In the genomic region with DNA sequence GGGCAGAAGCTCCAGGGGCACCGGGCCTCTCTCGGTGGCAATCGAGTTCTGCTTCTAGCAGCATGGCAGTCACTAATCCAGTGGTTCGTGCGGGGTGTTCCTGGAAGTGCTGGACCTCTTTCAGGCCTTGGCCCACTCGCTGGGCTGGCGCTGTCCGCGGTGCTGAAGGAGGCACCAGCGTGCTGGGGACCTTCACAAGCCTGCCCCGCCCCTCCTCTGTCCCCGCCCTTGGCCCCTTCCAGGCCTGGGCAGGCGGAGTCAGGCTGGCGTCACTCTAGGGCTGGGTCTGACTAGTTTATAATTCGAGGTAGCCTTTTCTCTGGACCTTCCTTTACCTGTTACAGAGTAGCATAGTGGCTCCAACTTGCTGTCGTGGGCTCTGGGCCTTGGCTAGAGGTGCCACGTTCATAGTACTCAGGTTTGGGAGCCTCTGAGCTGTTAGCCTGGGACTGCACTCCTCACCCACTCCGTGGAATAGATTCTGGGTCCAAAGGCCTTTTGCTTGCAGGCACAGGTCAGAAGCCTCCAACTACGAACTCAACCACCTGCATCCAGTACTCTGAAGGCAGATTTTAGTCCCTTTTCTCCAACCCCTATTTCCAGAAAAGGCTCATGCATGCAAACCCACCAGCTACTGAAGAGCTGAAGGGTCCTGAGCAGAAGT, we compare ENCODE assay signal across 9 mouse cellular contexts. TPM values are rescaled to one million over a fixed set of nuclear protein-coding genes. Genes with fewer than 3 reads are reported as not detected.
DNase-seq lines count a peak whose midpoint lies in the region; ATAC-seq and TF ChIP-seq lines count a peak whose summit lies in the region.
"Had no signal": no experiment of that assay in that cellular context is flagged by ENCODE, and none has a peak within 500 bp of the region (broad histone marks: within the 10 kb centered on the region; RNA-seq: fewer than 3 reads in every experiment).

A gene (minus strand): TSS at position 164 of the 664 bp plus-strand sequence.

- no peak within 1 kb of the TSS for H3K27ac ChIP-seq in CH12.LX (ENCODE audit: insufficient read depth, low read depth)
- H3K27ac ChIP-seq in hindbrain, embryonic 12.5 days, result no peak within 1 kb of the TSS

- in situ Hi-C loops in CH12.LX (cut with MboI; ENCODE audit: low pct_ligation_motif_present, low pct_unique_long_range_greater_than_20kb, low sequenced_read_pairs), result no loop called here

- ATAC-seq in hindbrain, embryonic 12.5 days (ENCODE audit: low FRiP score), result peak; percentile 63

- TF ChIP-seq RAD21 in CH12.LX (IDR thresholded peaks at IDR 0.05; ENCODE audit: low read depth, low read length), result no peak

- DNase-seq in CH12.LX (ENCODE audit: extremely low read depth) (peak; percentile 22), MN1 (ENCODE audit: low spot score) (no peak)
- peak; percentile 97 for DNase-seq in adrenal gland, postnatal 10 days
- DNase-seq in gastrocnemius, adult 18-20 months (ENCODE audit: low spot score), result peak; percentile 80
- peak; percentile 50 to 55 for DNase-seq in layer of hippocampus, postnatal 36 days
- DNase-seq in lung, postnatal 25 days (ENCODE audit: low spot score), result peak; percentile 78
- peak; percentile 35 for DNase-seq in spleen, adult 12 weeks (ENCODE audit: low spot score)

- H3K36me3 ChIP-seq in CH12.LX (replicated peaks in 1 of 2; ENCODE audit: control insufficient read depth in 1 of 2, insufficient read depth in 1 of 2, low read length in 1 of 2), result peaks cover 29 to 38% of the 10 kb centered on the region in 2 experiments
- H3K36me3 ChIP-seq in hindbrain, embryonic 12.5 days, result peaks cover 31% of the 10 kb centered on the region

- H3K4me2 ChIP-seq in CH12.LX (ENCODE audit: insufficient read depth, low read depth, poor library complexity, severe bottlenecking), result no peak within 1 kb of the TSS
- no peak within 1 kb of the TSS for H3K4me2 ChIP-seq in hindbrain, embryonic 12.5 days (replicated peaks)

- peaks cover 9% of the 10 kb centered on the region for H3K9me3 ChIP-seq in CH12.LX (replicated peaks; ENCODE audit: low read length)
- H3K9me3 ChIP-seq in hindbrain, embryonic 12.5 days (replicated peaks), result no peaks in the 10 kb centered on the region

- WGBS in hindbrain, embryonic 12.5 days, result 5% methylated on average over 19 of the region's 19 CpGs

- TF ChIP-seq EP300 in CH12.LX (IDR thresholded peaks at IDR 0.05; ENCODE audit: low read length), result no peak

- dilution Hi-C loops in CH12.LX (cut with MboI; ENCODE audit: extremely low pct_ligation_motif_present, extremely low pct_unique_long_range_greater_than_20kb, low sequenced_read_pairs), result no loop called here

- H3K4me1 ChIP-seq in CH12.LX (ENCODE audit: control insufficient read depth in 1 of 2, insufficient read depth in 2 of 2), result no peaks in the 10 kb centered on the region
- peaks cover 26% of the 10 kb centered on the region for H3K4me1 ChIP-seq in hindbrain, embryonic 12.5 days

- TF ChIP-seq CTCF in CH12.LX (conservative IDR thresholded peaks at IDR 0.05 in 1 of 2, IDR thresholded peaks at IDR 0.05 in 1 of 2; ENCODE audit: low read depth in 2 of 2, low read length in 2 of 2), result no peak

- no peak within 1 kb of the TSS for H3K9ac ChIP-seq in CH12.LX (ENCODE audit: insufficient read depth, low read depth)
- no peak within 1 kb of the TSS for H3K9ac ChIP-seq in hindbrain, embryonic 12.5 days

- no peak within 1 kb of the TSS for H3K4me3 ChIP-seq in CH12.LX (replicated peaks in 1 of 3; ENCODE audit: low read depth in 2 of 3, low read length in 2 of 3, poor library complexity in 1 of 3)
- peak within 1 kb of the TSS; percentile 12; the same call in 1 of the 2 replicates for H3K4me3 ChIP-seq in hindbrain, embryonic 12.5 days
- H3K4me3 ChIP-seq: erythroblast, embryonic 14.5 days had no signal

- peaks cover 2% of the 10 kb centered on the region for H3K27me3 ChIP-seq in CH12.LX (replicated peaks)
- H3K27me3 ChIP-seq in hindbrain, embryonic 12.5 days, result peaks cover 55% of the 10 kb centered on the region

- no peak for TF ChIP-seq POLR2A in CH12.LX (IDR thresholded peaks at IDR 0.05; ENCODE audit: low read depth, low read length)

- H3K79me2 ChIP-seq in CH12.LX (replicated peaks; ENCODE audit: control insufficient read depth, extremely low read depth, insufficient read depth, poor library complexity, severe bottlenecking), result no peaks in the 10 kb centered on the region

TF ChIP-seq in CH12.LX, 34 proteins besides CTCF, POLR2A, EP300 and RAD21:
- TF ChIP-seq POLR2AphosphoS2 (IDR thresholded peaks at IDR 0.05; ENCODE audit: low read depth, low read length) (no peak), MXI1 (IDR thresholded peaks at IDR 0.05; ENCODE audit: low read depth, low read length) (peak; percentile 29; the same call in 1 of the 2 replicates)

RNA-seq across cellular contexts. Expression of the gene that starts here (rescaled TPM):
- total RNA-seq in CH12.LX (2012; rRNA removed) (not detected in 2 replicates), CH12.LX (2014; rRNA removed) (not detected in 2 replicates)
- not detected in 2 replicates for polyA plus RNA-seq in CH12.LX (2012; ENCODE audit: insufficient read length, low read depth)
- under 1 TPM; 0.27 to 0.64 TPM for total RNA-seq in adrenal gland, postnatal 10 days (2021)
- total RNA-seq in gastrocnemius, adult 18-20 months (2021), result not detected
- polyA plus RNA-seq in hindbrain, embryonic 12.5 days (2016; fragmentation: Nextera tagmentation; extraction: Ambion mirVana), result 8.7 and 12.0 TPM in 2 replicates
- total RNA-seq in layer of hippocampus, postnatal 36 days (2021), result not detected
- polyA plus RNA-seq: erythroblast, embryonic 14.5 days had no signal

Comparison
In these comparisons a context has a peak if more than half of its experiments do, and no peak if none do; other contexts are left out.
1. Peak in DNase-seq in CH12.LX; RNA of the gene not detected or under 1 TPM.
2. Peak in DNase-seq in adrenal gland, postnatal 10 days; RNA of the gene not detected or under 1 TPM.
3. Peak in DNase-seq in gastrocnemius, adult 18-20 months; RNA of the gene not detected or under 1 TPM.
4. Peak in DNase-seq in layer of hippocampus, postnatal 36 days; RNA of the gene not detected or under 1 TPM.